Mouse (Mus musculus): ENCODE measurements around the gene Evi2. TPM values are rescaled to one million over a fixed set of nuclear protein-coding genes. Genes with fewer than 3 reads are reported as not detected.

The Evi2 gene
- polyA plus RNA-seq, 1 experiment from 2014 or later = 1.7 TPM

DNA sequence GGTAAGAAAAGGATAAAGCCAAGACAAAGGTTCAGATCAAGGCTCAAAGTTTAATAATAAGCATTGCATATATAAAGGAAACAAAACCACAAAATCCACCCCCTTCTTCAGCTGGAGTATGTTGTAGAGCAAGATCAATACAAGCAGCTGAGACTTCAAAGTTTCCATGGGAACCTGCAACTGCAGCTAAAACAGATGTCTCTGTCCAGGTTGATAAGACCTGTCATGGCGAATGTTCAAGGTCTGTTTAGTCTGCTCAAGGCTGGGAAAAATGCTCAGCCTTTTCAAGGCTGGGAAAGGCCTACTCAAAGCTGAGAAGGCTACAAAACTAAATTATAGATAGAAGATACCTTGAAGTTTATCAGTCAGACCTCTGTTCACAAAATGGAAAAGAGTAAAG, 22.2 kb upstream of the Evi2 start:
- H3K4me2 ChIP-seq (replicated peaks; ENCODE audit: low read depth, low read length) = no peak overlapping the region
- no peak overlapping the region for H3K4me3 ChIP-seq (ENCODE audit: low read length)
- 84% methylated on average over 1 of the region's 1 CpGs for WGBS
- no peak for ATAC-seq (ENCODE audit: low FRiP score, low TSS enrichment)
- no peaks in the 10 kb centered on the region for H3K4me1 ChIP-seq (ENCODE audit: control insufficient read depth, insufficient read depth, low read length)
- H3K36me3 ChIP-seq (ENCODE audit: control insufficient read depth, insufficient read depth, low read length) = peaks cover 79% of the 10 kb centered on the region
- no peak overlapping the region for H3K9ac ChIP-seq (ENCODE audit: low read depth, low read length)
- no peaks in the 10 kb centered on the region for H3K27me3 ChIP-seq (ENCODE audit: control insufficient read depth, insufficient read depth, low read length)
- H3K27ac ChIP-seq (ENCODE audit: low read depth, low read length) = no peak overlapping the region
- H3K9me3 ChIP-seq (ENCODE audit: control insufficient read depth, low read length) = no peaks in the 10 kb centered on the region

DNA sequence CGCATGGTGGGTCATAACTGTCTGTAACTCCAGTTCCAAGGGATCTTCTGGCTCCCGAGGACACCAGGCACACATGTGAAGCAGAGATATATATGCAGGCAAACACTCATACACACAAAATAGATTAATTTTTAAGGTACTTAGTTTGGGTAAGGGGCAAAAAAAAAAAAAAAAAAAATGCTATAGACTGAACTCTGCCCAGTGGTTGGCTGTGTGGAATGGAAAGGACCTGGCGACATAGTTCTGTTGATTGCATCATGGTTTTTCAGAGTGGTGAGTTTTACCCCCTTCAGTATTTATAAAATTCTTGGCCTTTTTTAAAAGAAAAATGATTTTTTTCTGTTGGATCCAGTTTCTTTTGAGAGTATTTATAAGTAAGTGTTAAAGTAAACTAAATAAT, 5.9 kb upstream of the Evi2 start:
- no peaks in the 10 kb centered on the region for H3K4me1 ChIP-seq (ENCODE audit: control insufficient read depth, insufficient read depth, low read length)
- peaks cover 20% of the 10 kb centered on the region for H3K36me3 ChIP-seq (ENCODE audit: control insufficient read depth, insufficient read depth, low read length)
- ATAC-seq (ENCODE audit: low FRiP score, low TSS enrichment) = no peak
- H3K9me3 ChIP-seq (ENCODE audit: control insufficient read depth, low read length) = no peaks in the 10 kb centered on the region
- H3K27ac ChIP-seq (ENCODE audit: low read depth, low read length) = no peak overlapping the region
- H3K9ac ChIP-seq (ENCODE audit: low read depth, low read length) = no peak overlapping the region
- H3K4me3 ChIP-seq (ENCODE audit: low read length) = no peak overlapping the region
- H3K27me3 ChIP-seq (ENCODE audit: control insufficient read depth, insufficient read depth, low read length) = no peaks in the 10 kb centered on the region
- H3K4me2 ChIP-seq (replicated peaks; ENCODE audit: low read depth, low read length) = no peak overlapping the region
- 94% methylated on average over 3 of the region's 3 CpGs for WGBS

DNA sequence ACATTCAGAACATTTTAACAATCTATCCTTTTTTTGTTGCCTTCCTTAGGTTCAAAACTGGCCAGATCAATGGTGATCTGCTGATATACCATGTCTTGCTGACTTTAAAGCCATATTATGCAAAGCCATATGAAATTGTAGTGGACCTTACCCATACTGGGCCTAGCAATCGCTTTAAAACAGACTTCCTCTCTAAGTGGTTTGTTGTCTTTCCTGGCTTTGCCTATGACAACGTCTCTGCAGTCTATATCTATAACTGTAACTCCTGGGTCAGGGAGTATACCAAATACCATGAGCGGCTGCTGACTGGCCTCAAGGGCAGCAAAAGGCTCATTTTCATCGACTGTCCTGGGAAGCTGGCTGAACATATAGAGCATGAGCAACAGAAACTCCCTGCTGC, 5.2 kb upstream of the Evi2 start:
- WGBS = 93% methylated on average over 4 of the region's 4 CpGs

GRCm38 (mm10) chr11:79533950-79534690, 3.7 kb upstream of the Evi2 start:
- H3K9me3 ChIP-seq (ENCODE audit: control insufficient read depth, low read length) = no peaks in the 10 kb centered on the region
- ATAC-seq (ENCODE audit: low FRiP score, low TSS enrichment) = no peak
- H3K4me1 ChIP-seq (ENCODE audit: control insufficient read depth, insufficient read depth, low read length) = no peaks in the 10 kb centered on the region
- no peak overlapping the region for H3K27ac ChIP-seq (ENCODE audit: low read depth, low read length)
- no peak overlapping the region for H3K4me3 ChIP-seq (ENCODE audit: low read length)
- H3K4me2 ChIP-seq (replicated peaks; ENCODE audit: low read depth, low read length) = no peak overlapping the region
- H3K9ac ChIP-seq (ENCODE audit: low read depth, low read length) = no peak overlapping the region
- H3K36me3 ChIP-seq (ENCODE audit: control insufficient read depth, insufficient read depth, low read length) = peaks cover 18% of the 10 kb centered on the region; the same call in 1 of the 2 replicates
- H3K27me3 ChIP-seq (ENCODE audit: control insufficient read depth, insufficient read depth, low read length) = no peaks in the 10 kb centered on the region
- whole genome bisulfite sequencing = 85% methylated on average over 8 of the region's 8 CpGs

More for the DNA sequence above, 5.2 kb upstream of the Evi2 start:
- H3K36me3 ChIP-seq (ENCODE audit: control insufficient read depth, insufficient read depth, low read length) = peaks cover 23% of the 10 kb centered on the region
- no peaks in the 10 kb centered on the region for H3K27me3 ChIP-seq (ENCODE audit: control insufficient read depth, insufficient read depth, low read length)
- no peak overlapping the region for H3K4me3 ChIP-seq (ENCODE audit: low read length)
- no peak for ATAC-seq (ENCODE audit: low FRiP score, low TSS enrichment)
- H3K4me2 ChIP-seq (replicated peaks; ENCODE audit: low read depth, low read length) = no peak overlapping the region
- no peaks in the 10 kb centered on the region for H3K4me1 ChIP-seq (ENCODE audit: control insufficient read depth, insufficient read depth, low read length)
- H3K9me3 ChIP-seq (ENCODE audit: control insufficient read depth, low read length) = no peaks in the 10 kb centered on the region
- H3K9ac ChIP-seq (ENCODE audit: low read depth, low read length) = no peak overlapping the region
- no peak overlapping the region for H3K27ac ChIP-seq (ENCODE audit: low read depth, low read length)

GRCm38 (mm10) chr11:79533311-79533710, 2.9 kb upstream of the Evi2 start:
- Histone ChIP-seq H3K4me1 (ENCODE audit: control insufficient read depth, insufficient read depth, low read length) (no peaks in the 10 kb centered on the region), H3K4me3 (ENCODE audit: low read length) (no peak overlapping the region), H3K9ac (ENCODE audit: low read depth, low read length) (no peak overlapping the region), H3K4me2 (replicated peaks; ENCODE audit: low read depth, low read length) (no peak overlapping the region), H3K27me3 (ENCODE audit: control insufficient read depth, insufficient read depth, low read length) (no peaks in the 10 kb centered on the region), H3K9me3 (ENCODE audit: control insufficient read depth, low read length) (no peaks in the 10 kb centered on the region), H3K36me3 (ENCODE audit: control insufficient read depth, insufficient read depth, low read length) (peaks cover 18% of the 10 kb centered on the region; the same call in 1 of the 2 replicates), H3K27ac (ENCODE audit: low read depth, low read length) (no peak overlapping the region)
- 79% methylated on average over 6 of the region's 6 CpGs for WGBS
- ATAC-seq (ENCODE audit: low FRiP score, low TSS enrichment) = no peak

DNA sequence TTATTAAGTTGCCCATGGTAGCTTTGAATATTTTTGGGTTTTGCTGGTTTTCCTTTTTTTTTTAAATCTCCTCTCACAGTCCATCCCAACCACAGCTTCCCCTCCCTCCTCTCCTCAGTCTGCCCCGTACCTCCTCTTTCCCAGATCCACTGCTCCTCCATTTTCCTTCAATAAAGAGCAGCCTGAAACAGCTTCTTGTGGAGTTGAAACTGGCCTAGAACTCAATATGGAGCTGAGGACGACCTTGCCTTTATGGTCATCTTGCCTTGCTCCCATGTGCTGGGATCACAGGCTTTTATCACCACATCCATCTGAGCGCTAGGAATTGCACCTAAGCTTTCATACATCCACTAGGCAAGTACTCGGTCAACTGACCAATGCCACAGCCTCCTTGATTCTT, 1.1 kb upstream of the Evi2 start:
- WGBS = 92% methylated on average over 4 of the region's 4 CpGs
- no peak overlapping the region for H3K4me3 ChIP-seq (ENCODE audit: low read length)
- no peak overlapping the region for H3K4me2 ChIP-seq (replicated peaks; ENCODE audit: low read depth, low read length)
- no peaks in the 10 kb centered on the region for H3K4me1 ChIP-seq (ENCODE audit: control insufficient read depth, insufficient read depth, low read length)
- H3K27me3 ChIP-seq (ENCODE audit: control insufficient read depth, insufficient read depth, low read length) = no peaks in the 10 kb centered on the region
- no peak overlapping the region for H3K27ac ChIP-seq (ENCODE audit: low read depth, low read length)
- no peak for ATAC-seq (ENCODE audit: low FRiP score, low TSS enrichment)
- peaks cover 6% of the 10 kb centered on the region; the same call in 1 of the 2 replicates for H3K36me3 ChIP-seq (ENCODE audit: control insufficient read depth, insufficient read depth, low read length)
- no peaks in the 10 kb centered on the region for H3K9me3 ChIP-seq (ENCODE audit: control insufficient read depth, low read length)
- H3K9ac ChIP-seq (ENCODE audit: low read depth, low read length) = no peak overlapping the region

DNA sequence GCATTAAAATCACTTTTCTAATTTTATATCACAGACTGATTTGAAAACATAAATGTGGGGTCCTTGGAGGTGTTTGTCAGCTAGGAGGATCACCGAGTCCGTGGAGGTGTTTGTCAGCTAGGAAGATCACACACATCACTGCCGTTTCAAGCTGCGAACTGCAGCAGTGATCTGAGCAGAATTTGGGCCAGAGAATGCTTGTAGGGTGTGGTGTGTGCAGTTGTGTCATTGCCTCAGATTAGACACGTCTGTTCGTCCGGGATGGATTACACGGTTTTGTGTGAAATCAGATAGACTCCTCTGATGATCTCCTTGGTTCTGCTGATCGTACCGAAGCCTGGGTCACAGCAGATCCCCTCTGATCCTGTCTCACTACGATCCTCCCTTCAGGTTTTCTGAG, 385 bp upstream of the Evi2 start:
- H3K27me3 ChIP-seq (ENCODE audit: control insufficient read depth, insufficient read depth, low read length) = no peaks in the 10 kb centered on the region
- no peaks in the 10 kb centered on the region for H3K9me3 ChIP-seq (ENCODE audit: control insufficient read depth, low read length)
- WGBS = 90% methylated on average over 11 of the region's 11 CpGs
- H3K4me1 ChIP-seq (ENCODE audit: control insufficient read depth, insufficient read depth, low read length) = no peaks in the 10 kb centered on the region
- H3K27ac ChIP-seq (ENCODE audit: low read depth, low read length) = no peak overlapping the region
- no peak for ATAC-seq (ENCODE audit: low FRiP score, low TSS enrichment)
- no peak overlapping the region for H3K4me2 ChIP-seq (replicated peaks; ENCODE audit: low read depth, low read length)
- H3K9ac ChIP-seq (ENCODE audit: low read depth, low read length) = no peak overlapping the region
- H3K36me3 ChIP-seq (ENCODE audit: control insufficient read depth, insufficient read depth, low read length) = peaks cover 3% of the 10 kb centered on the region; the same call in 1 of the 2 replicates
- H3K4me3 ChIP-seq (ENCODE audit: low read length) = no peak overlapping the region

- 91% methylated on average over 2 of the region's 2 CpGs for WGBS
- H3K9me3 ChIP-seq (ENCODE audit: control insufficient read depth, low read length) = no peaks in the 10 kb centered on the region
- no peak for ATAC-seq (ENCODE audit: low FRiP score, low TSS enrichment)
- H3K27ac ChIP-seq (ENCODE audit: low read depth, low read length) = no peak overlapping the region
- no peaks in the 10 kb centered on the region for H3K4me1 ChIP-seq (ENCODE audit: control insufficient read depth, insufficient read depth, low read length)
- H3K9ac ChIP-seq (ENCODE audit: low read depth, low read length) = no peak overlapping the region
- no peak overlapping the region for H3K4me2 ChIP-seq (replicated peaks; ENCODE audit: low read depth, low read length)
- no peaks in the 10 kb centered on the region for H3K27me3 ChIP-seq (ENCODE audit: control insufficient read depth, insufficient read depth, low read length)
- peaks cover 3% of the 10 kb centered on the region; the same call in 1 of the 2 replicates for H3K36me3 ChIP-seq (ENCODE audit: control insufficient read depth, insufficient read depth, low read length)
- H3K4me3 ChIP-seq (ENCODE audit: low read length) = no peak overlapping the region
These were observed 653 bp downstream of the Evi2 start for GRCm38 (mm10) chr11:79529736-79530135.

DNA sequence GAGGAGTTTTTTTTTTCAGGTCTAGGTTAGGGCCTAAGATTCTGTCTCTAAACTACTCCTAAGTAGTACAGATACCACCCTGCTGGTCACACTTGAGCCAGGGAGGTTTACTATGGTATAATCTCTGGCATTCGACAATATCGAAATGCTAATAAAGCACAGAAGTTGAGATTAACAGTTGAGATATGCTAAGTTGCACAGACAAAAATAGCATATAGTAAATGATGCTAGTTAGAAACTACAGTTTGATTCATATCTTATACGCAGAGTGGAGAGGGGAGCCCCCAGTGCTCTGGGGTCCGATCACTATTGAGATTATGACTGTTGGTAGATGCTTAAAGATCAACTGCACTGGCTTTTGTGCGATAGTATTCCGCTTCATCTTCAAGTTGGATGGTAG, 1.2 kb downstream of the Evi2 start:
- no peak overlapping the region for H3K27ac ChIP-seq (ENCODE audit: low read depth, low read length)
- 93% methylated on average over 6 of the region's 6 CpGs for WGBS
- H3K27me3 ChIP-seq (ENCODE audit: control insufficient read depth, insufficient read depth, low read length) = no peaks in the 10 kb centered on the region
- ATAC-seq (ENCODE audit: low FRiP score, low TSS enrichment) = no peak
- H3K4me2 ChIP-seq (replicated peaks; ENCODE audit: low read depth, low read length) = no peak overlapping the region
- H3K4me1 ChIP-seq (ENCODE audit: control insufficient read depth, insufficient read depth, low read length) = no peaks in the 10 kb centered on the region
- H3K36me3 ChIP-seq (ENCODE audit: control insufficient read depth, insufficient read depth, low read length) = peaks cover 3% of the 10 kb centered on the region; the same call in 1 of the 2 replicates
- H3K9me3 ChIP-seq (ENCODE audit: control insufficient read depth, low read length) = no peaks in the 10 kb centered on the region
- no peak overlapping the region for H3K9ac ChIP-seq (ENCODE audit: low read depth, low read length)
- no peak overlapping the region for H3K4me3 ChIP-seq (ENCODE audit: low read length)
